Mouse (Mus musculus) embryonic facial prominence, embryonic 14.5 days (tissue): Measurements from ENCODE around the gene Klk1b5. TPM values are rescaled to one million over a fixed set of nuclear protein-coding genes. Genes with fewer than 3 reads are reported as not detected.
A peak's percentile ranks its signal among the peaks of the same experiment; 100 is the strongest.
"Not testable (repeated sequence)": the region's sequence is repeated elsewhere in the genome, so short reads cannot be mapped to it uniquely, and the experiment has no call there.

Experiments used
- ATAC-seq: fragments of 200-750 bp; cut with Nextera tagmentation; 2 replicates; pipeline ENCODE4 v1.8.0; 2017; ENCODE audit warnings: low read depth, moderate number of reproducible peaks, moderate TSS enrichment
- DNase-seq: peaks from one replicate; pipeline ENCODE4 v3.0.0-alpha.2; 2015; ENCODE audit warnings: low spot score
- H3K27ac ChIP-seq: fragments of 300-500 bp; sonication (generic); replicated peaks from 2 replicates; pipeline ENCODE4 v1.5.1; 2014; ENCODE audit warnings: low read depth, mild to moderate bottlenecking, low read length, moderate library complexity
- H3K27me3 ChIP-seq: fragments of 300-500 bp; sonication (generic); replicated peaks from 2 replicates; pipeline ENCODE4 v1.6.1; 2014; ENCODE audit warnings: low read length; ENCODE audit not compliant: control insufficient read depth, insufficient read depth
- H3K36me3 ChIP-seq: fragments of 300-500 bp; sonication (generic); 2 replicates; pipeline ENCODE4 v1.6.1; 2014; ENCODE audit warnings: low read length, mixed read lengths; ENCODE audit not compliant: control insufficient read depth, insufficient read depth
- H3K4me1 ChIP-seq: fragments of 300-500 bp; sonication (generic); 2 replicates; pipeline ENCODE4 v1.6.1; 2014; ENCODE audit warnings: antibody characterized with exemption, low read length; ENCODE audit not compliant: control insufficient read depth, insufficient read depth
- H3K4me2 ChIP-seq: fragments of 300-500 bp; sonication (generic); 2 replicates; pipeline ENCODE4 v1.6.1; 2014; ENCODE audit warnings: low read depth, mild to moderate bottlenecking, low read length, moderate library complexity, mixed read lengths
- H3K4me3 ChIP-seq: fragments of 300-500 bp; sonication (generic); 2 replicates; pipeline ENCODE4 v1.5.1; 2014; ENCODE audit warnings: low read depth, mild to moderate bottlenecking, low read length
- H3K9ac ChIP-seq: fragments of 300-500 bp; sonication (generic); 2 replicates; pipeline ENCODE4 v1.6.1; 2014; ENCODE audit warnings: low read depth, mild to moderate bottlenecking, low read length, moderate library complexity, mixed read lengths
- H3K9me3 ChIP-seq: fragments of 300-500 bp; sonication (generic); 2 replicates; pipeline ENCODE4 v1.6.1; 2016; ENCODE audit warnings: low read length; ENCODE audit not compliant: control insufficient read depth
- WGBS: fragments of 180-500 bp; shearing (Covaris S2); extraction: QIAGEN DNeasy Blood & Tissue Kit; methylation state at CpG from one replicate; pipeline ENCODE4 v1.1.7; 2014; 5-methylcytosine and 5-hydroxymethylcytosine counted together
- polyA plus RNA-seq: library from polyadenylated mRNA; unstranded; fragments of >200 nt; fragmentation: Nextera tagmentation; extraction: Ambion mirVana; gene quantifications from 2 replicates; pipeline ENCODE4 v1.2.1, GENCODE M21; 2014

Gene Klk1b5
- polyA plus RNA-seq, 1 experiment from 2014 or later, result not detected

- not testable (repeated sequence) for H3K4me2 ChIP-seq, H3K9me3 ChIP-seq, H3K4me3 ChIP-seq, H3K9ac ChIP-seq, ATAC-seq, H3K36me3 ChIP-seq, H3K27me3 ChIP-seq, H3K4me1 ChIP-seq, H3K27ac ChIP-seq, DNase-seq
- WGBS, result 71% methylated on average over 5 of the region's 6 CpGs
Observed at GRCm38 (mm10) chr7:44222335-44222734, 6.6 kb downstream of the Klk1b5 start.

- no peak within 1 kb of the TSS for H3K4me2 ChIP-seq
- ATAC-seq, result no peak
- no peak within 1 kb of the TSS for H3K9ac ChIP-seq
- H3K4me1 ChIP-seq, result no peaks in the 10 kb centered on the region
- H3K4me3 ChIP-seq, result no peak within 1 kb of the TSS
- no peaks in the 10 kb centered on the region for H3K36me3 ChIP-seq
- H3K27me3 ChIP-seq, result no peaks in the 10 kb centered on the region
- no peak within 1 kb of the TSS for H3K27ac ChIP-seq
- H3K9me3 ChIP-seq, result no peaks in the 10 kb centered on the region
- 0% methylated on average over 1 of the region's 1 CpGs for WGBS
- no peak for DNase-seq
Observed at GRCm38 (mm10) chr7:44225076-44225475, 9.3 kb downstream of the Klk1b5 start, which contains the start of gene Klk1. Gene Klk1, plus strand, starts transcription at chr7:44225360.

- no peak within 1 kb of the TSS for H3K4me2 ChIP-seq
- no peaks in the 10 kb centered on the region for H3K27me3 ChIP-seq
- WGBS, result 74% methylated on average over 3 of the region's 3 CpGs
- no peak within 1 kb of the TSS for H3K27ac ChIP-seq
- no peak within 1 kb of the TSS for H3K4me3 ChIP-seq
- no peaks in the 10 kb centered on the region for H3K36me3 ChIP-seq
- H3K9me3 ChIP-seq, result no peaks in the 10 kb centered on the region
- ATAC-seq (no peak), DNase-seq (no peak)
- H3K4me1 ChIP-seq, result no peaks in the 10 kb centered on the region
- no peak within 1 kb of the TSS for H3K9ac ChIP-seq
Observed at GRCm38 (mm10) chr7:44235909-44236308, 20.2 kb downstream of the Klk1b5 start, which contains the start of gene Gm36864. Gene Gm36864, plus strand, starts transcription at chr7:44236177.

- Histone ChIP-seq H3K4me3 (no peak overlapping the region), H3K27ac (no peak overlapping the region), H3K9ac (no peak overlapping the region), H3K4me1 (no peaks in the 10 kb centered on the region), H3K36me3 (no peaks in the 10 kb centered on the region), H3K9me3 (no peaks in the 10 kb centered on the region), H3K27me3 (no peaks in the 10 kb centered on the region), H3K4me2 (no peak overlapping the region)
- no peak for DNase-seq
- WGBS, result 45% methylated on average over 2 of the region's 2 CpGs
- no peak for ATAC-seq
Observed at GRCm38 (mm10) chr7:44239913-44240312, 24.2 kb downstream of the Klk1b5 start.

- Histone ChIP-seq H3K4me1 (peaks cover 6% of the 10 kb centered on the region), H3K9me3 (no peaks in the 10 kb centered on the region), H3K27ac (no peak overlapping the region), H3K36me3 (no peaks in the 10 kb centered on the region), H3K27me3 (no peaks in the 10 kb centered on the region), H3K9ac (no peak overlapping the region), H3K4me2 (no peak overlapping the region), H3K4me3 (no peak overlapping the region)
- WGBS, result 48% methylated on average over 1 of the region's 1 CpGs
- DNase-seq, result no peak
- ATAC-seq, result no peak
Observed at GRCm38 (mm10) chr7:44240712-44241111, 25.0 kb downstream of the Klk1b5 start.

GRCm38 (mm10) chr7:44241163-44241562, 25.4 kb downstream of the Klk1b5 start:
- H3K4me3 ChIP-seq, result no peak overlapping the region
- H3K9me3 ChIP-seq, result no peaks in the 10 kb centered on the region
- no peaks in the 10 kb centered on the region for H3K36me3 ChIP-seq
- peaks cover 6% of the 10 kb centered on the region for H3K4me1 ChIP-seq
- 56% methylated on average over 2 of the region's 2 CpGs for WGBS
- no peak overlapping the region for H3K4me2 ChIP-seq
- DNase-seq (no peak), ATAC-seq (no peak)
- H3K9ac ChIP-seq, result no peak overlapping the region
- H3K27ac ChIP-seq, result no peak overlapping the region
- H3K27me3 ChIP-seq, result no peaks in the 10 kb centered on the region

- Histone ChIP-seq H3K27ac (no peak overlapping the region), H3K27me3 (no peaks in the 10 kb centered on the region), H3K4me2 (no peak overlapping the region), H3K4me3 (no peak overlapping the region), H3K9ac (no peak overlapping the region), H3K9me3 (no peaks in the 10 kb centered on the region), H3K4me1 (peaks cover 14% of the 10 kb centered on the region), H3K36me3 (peaks cover 13% of the 10 kb centered on the region)
- DNase-seq, result no peak
- WGBS, result 61% methylated on average over 1 of the region's 1 CpGs
- no peak for ATAC-seq
Observed at GRCm38 (mm10) chr7:44244080-44244479, 28.3 kb downstream of the Klk1b5 start.

- ATAC-seq, result peak; percentile 89
- Histone ChIP-seq H3K4me3 (peak within 1 kb of the TSS; percentile 86), H3K4me1 (peaks cover 14% of the 10 kb centered on the region), H3K9me3 (no peaks in the 10 kb centered on the region), H3K9ac (peak within 1 kb of the TSS; percentile 99), H3K27me3 (no peaks in the 10 kb centered on the region), H3K27ac (peak within 1 kb of the TSS; percentile 95), H3K36me3 (peaks cover 35% of the 10 kb centered on the region), H3K4me2 (peak within 1 kb of the TSS; percentile 80)
- WGBS, result 0% methylated on average over 48 of the region's 62 CpGs
- peak; percentile 96 for DNase-seq
Observed at GRCm38 (mm10) chr7:44246055-44246983, 30.6 kb downstream of the Klk1b5 start, which contains the start of the genes 1700028J19Rik and 2410002F23Rik. Gene 1700028J19Rik, minus strand, starts transcription at chr7:44246695. Gene 2410002F23Rik, plus strand, starts transcription at chr7:44246722.
